Mouse (Mus musculus) small intestine, adult 2 months (tissue): ENCODE measurements around the gene Pld4.

ENCODE experiments used
- CTCF ChIP-seq: fragments of 200-500 bp; IDR thresholded peaks from 2 replicates; pipeline ENCODE4 v1.5.1; 2012; ENCODE audit warnings: low read depth, mild to moderate bottlenecking, control low read depth, inconsistent platforms, low read length, moderate library complexity, mixed read lengths; ENCODE audit not compliant: insufficient replicate concordance, insufficient read length; ENCODE audit errors: extremely low read depth
- POLR2A ChIP-seq: fragments of 200-500 bp; IDR thresholded peaks from 2 replicates; pipeline ENCODE4 v1.6.1; 2012; ENCODE audit warnings: low read depth, mild to moderate bottlenecking, control low read depth, inconsistent platforms, low read length, moderate library complexity

DNA sequence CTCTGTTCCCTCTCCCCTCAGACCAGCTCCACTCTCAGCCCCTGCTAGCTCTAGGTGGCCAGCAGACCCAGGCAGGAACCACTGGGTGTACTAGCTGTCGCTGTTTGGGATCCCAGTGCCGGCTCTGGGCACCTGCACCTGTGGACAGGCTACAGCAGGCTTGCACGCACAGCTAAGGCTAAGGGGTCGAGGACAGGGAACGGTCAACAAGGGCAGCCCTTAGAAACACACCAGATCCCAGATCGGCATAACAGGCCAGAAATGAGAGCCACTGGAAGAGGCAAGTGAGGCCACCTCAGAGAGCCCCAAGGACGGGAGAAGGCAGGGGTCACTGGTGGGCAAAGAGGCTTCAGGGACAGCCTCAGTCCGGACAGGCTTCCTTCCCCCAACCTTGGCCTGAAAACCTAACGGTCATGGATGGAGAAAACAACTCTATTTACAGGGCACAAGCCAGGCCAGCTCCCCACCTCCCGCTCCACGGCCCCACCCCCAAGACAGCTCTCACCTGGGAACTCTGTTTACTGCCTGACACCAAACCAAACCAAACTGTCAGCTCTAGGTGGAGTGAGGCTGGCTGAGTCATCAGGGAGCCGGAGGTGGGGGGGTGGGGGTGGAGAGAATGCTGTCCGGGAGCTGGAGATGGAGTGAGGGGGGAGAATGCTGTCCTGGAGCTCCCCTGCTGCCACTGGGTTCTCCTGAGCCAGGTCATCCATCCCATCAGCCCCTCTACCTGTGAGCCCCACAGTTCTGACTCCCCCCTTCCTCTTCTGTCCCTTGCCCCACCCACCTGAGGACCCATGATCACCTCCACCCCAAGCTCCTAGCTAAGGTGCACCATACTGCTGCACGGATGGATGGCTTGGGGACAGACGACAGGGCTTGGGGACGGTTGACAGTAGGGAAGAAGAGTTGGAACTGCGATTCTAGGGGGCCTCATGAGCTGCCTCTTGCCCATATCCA, 36.4 kb downstream of the Pld4 start:
- TF ChIP-seq CTCF (no peak), POLR2A (no peak)
